Mouse (Mus musculus) kidney, adult 2 months (tissue): ENCODE data around the gene Foxp1.

Experiments used
- CTCF ChIP-seq: fragments of 200-500 bp; conservative IDR thresholded peaks from 2 replicates; pipeline ENCODE4 v1.5.1; 2011; ENCODE audit warnings: low read depth, mild to moderate bottlenecking, control low read depth, low read length, moderate library complexity, mixed read lengths; ENCODE audit not compliant: insufficient read depth, insufficient read length
- POLR2A ChIP-seq: fragments of 200-500 bp; IDR thresholded peaks from one replicate; pipeline ENCODE4 v1.6.1; 2011; ENCODE audit warnings: low read depth, low read length, control low read depth

- TF ChIP-seq CTCF (no peak), POLR2A (no peak)
Measured at GRCm38 (mm10) chr6:99325881-99326280, 196.6 kb downstream of the Foxp1 start.
